Mouse (Mus musculus) MEL (cell line): ENCODE results near the gene Lonp2. TPM values are rescaled to one million over a fixed set of nuclear protein-coding genes. Genes with fewer than 3 reads are reported as not detected.

Source experiments
- DNase-seq: peaks from one replicate; pipeline ENCODE4 v3.0.0; 2011; ENCODE audit warnings: low read depth, low spot score
- H3K27ac ChIP-seq: 2 replicates; pipeline ENCODE4 v1.5.1; 2012; ENCODE audit warnings: low read depth, mild to moderate bottlenecking, control low read depth, low read length, moderate library complexity; ENCODE audit not compliant: control insufficient read depth
- H3K27me3 ChIP-seq, 2 experiments: fragments of 150-350 bp in 1 of 2; sonication (generic) in 1 of 2; 2 replicates each; pipeline ENCODE4 v1.6.1; 2012; ENCODE audit warnings: low read length in 2 of 2, mild to moderate bottlenecking in 2 of 2, improper control_type of control experiment in 1 of 2, moderate library complexity in 1 of 2; ENCODE audit not compliant: insufficient read depth in 2 of 2, control insufficient read depth in 1 of 2
- H3K36me3 ChIP-seq, 2 experiments: 2 replicates each; pipeline ENCODE4 v1.6.1; 2012 to 2014; ENCODE audit warnings: low read length in 2 of 2, improper control_type of control experiment in 1 of 2, inconsistent platforms in 1 of 2, mild to moderate bottlenecking in 1 of 2; ENCODE audit not compliant: insufficient read depth in 2 of 2, control insufficient read depth in 1 of 2
- H3K4me1 ChIP-seq, 2 experiments: fragments of 150-350 bp in 1 of 2; sonication (generic) in 1 of 2; 2 replicates each; pipeline ENCODE4 v1.6.1; 2012; ENCODE audit warnings: low read length in 2 of 2, improper control_type of control experiment in 1 of 2, mild to moderate bottlenecking in 1 of 2; ENCODE audit not compliant: insufficient read depth in 2 of 2, control insufficient read depth in 1 of 2
- H3K4me3 ChIP-seq, 2 experiments: fragments of 150-350 bp in 1 of 2; sonication (generic) in 1 of 2; 2 replicates each; pipeline ENCODE4 v1.5.1; 2012; ENCODE audit warnings: low read depth in 2 of 2, low read length in 2 of 2, mild to moderate bottlenecking in 2 of 2, moderate library complexity in 2 of 2, control low read depth in 1 of 2, improper control_type of control experiment in 1 of 2; ENCODE audit not compliant: control insufficient read depth in 1 of 2, insufficient read depth in 1 of 2
- H3K79me2 ChIP-seq: 2 replicates; pipeline ENCODE4 v1.6.1; 2012; ENCODE audit warnings: mild to moderate bottlenecking, low read length, moderate library complexity; ENCODE audit not compliant: control insufficient read depth, poor library complexity, insufficient read depth
- H3K9ac ChIP-seq: 2 replicates; pipeline ENCODE4 v1.6.1; 2012; ENCODE audit warnings: low read depth, mild to moderate bottlenecking, control low read depth, low read length, moderate library complexity; ENCODE audit not compliant: control insufficient read depth, poor library complexity, severe bottlenecking
- H3K9me3 ChIP-seq: fragments of 150-350 bp; sonication (generic); replicated peaks from 2 replicates; pipeline ENCODE4 v1.6.1; 2012; ENCODE audit warnings: mild to moderate bottlenecking, low read length, improper control_type of control experiment, moderate library complexity; ENCODE audit not compliant: insufficient read depth
- BHLHE40 ChIP-seq: IDR thresholded peaks from 2 replicates; pipeline ENCODE4 v1.6.1; 2012; ENCODE audit warnings: low read depth, mild to moderate bottlenecking, inconsistent platforms, low read length, improper control_type of control experiment, borderline replicate concordance
- CHD1 ChIP-seq: IDR thresholded peaks from 2 replicates; pipeline ENCODE4 v1.6.1; 2012; ENCODE audit warnings: low read depth, mild to moderate bottlenecking, inconsistent platforms, low read length, improper control_type of control experiment
- CHD2 ChIP-seq: IDR thresholded peaks from 2 replicates; pipeline ENCODE4 v1.6.1; 2011; ENCODE audit warnings: low read length, improper control_type of control experiment
- CTCF ChIP-seq, 3 experiments: IDR thresholded peaks in 2 of 3; conservative IDR thresholded peaks in 1 of 3; 2 replicates each; pipeline ENCODE4 v1.5.1; 2011 to 2012; ENCODE audit warnings: low read length in 3 of 3, low read depth in 2 of 3, mild to moderate bottlenecking in 2 of 3, improper control_type of control experiment in 1 of 3, inconsistent platforms in 1 of 3, mixed read lengths in 1 of 3, moderate library complexity in 1 of 3; ENCODE audit not compliant: control insufficient read depth in 1 of 3, insufficient read depth in 1 of 3, poor library complexity in 1 of 3, severe bottlenecking in 1 of 3
- E2F4 ChIP-seq: IDR thresholded peaks from 2 replicates; pipeline ENCODE4 v1.6.1; 2011; ENCODE audit warnings: low read depth, low read length, improper control_type of control experiment, borderline replicate concordance
- ELF1 ChIP-seq: IDR thresholded peaks from 2 replicates; pipeline ENCODE4 v1.6.1; 2014; ENCODE audit warnings: low read depth, mild to moderate bottlenecking, inconsistent platforms, low read length, improper control_type of control experiment, moderate library complexity
- ETS1 ChIP-seq: IDR thresholded peaks from 2 replicates; pipeline ENCODE4 v1.6.1; 2012; ENCODE audit warnings: low read depth, mild to moderate bottlenecking, inconsistent platforms, low read length, improper control_type of control experiment, moderate library complexity
- GABPA ChIP-seq: IDR thresholded peaks from 2 replicates; pipeline ENCODE4 v1.6.1; 2012; ENCODE audit warnings: low read depth, mild to moderate bottlenecking, inconsistent platforms, low read length, improper control_type of control experiment, moderate library complexity
- HCFC1 ChIP-seq: IDR thresholded peaks from 2 replicates; pipeline ENCODE4 v1.6.1; 2012; ENCODE audit warnings: low read depth, mild to moderate bottlenecking, inconsistent platforms, low read length, improper control_type of control experiment, moderate library complexity
- JUND ChIP-seq: IDR thresholded peaks from 2 replicates; pipeline ENCODE4 v1.6.1; 2011; ENCODE audit warnings: low read depth, mild to moderate bottlenecking, improper control_type of control experiment, low read length
- KAT2A ChIP-seq: conservative IDR thresholded peaks from 2 replicates; pipeline ENCODE4 v1.6.1; 2012; ENCODE audit warnings: low read depth, low read length, improper control_type of control experiment, inconsistent platforms
- MAFK ChIP-seq: IDR thresholded peaks from 2 replicates; pipeline ENCODE4 v1.6.1; 2011; ENCODE audit warnings: low read depth, mild to moderate bottlenecking, low read length, improper control_type of control experiment, borderline replicate concordance
- MAX ChIP-seq: IDR thresholded peaks from 2 replicates; pipeline ENCODE4 v1.6.1; 2011; ENCODE audit warnings: low read length, improper control_type of control experiment
- MAZ ChIP-seq: IDR thresholded peaks from 2 replicates; pipeline ENCODE4 v1.6.1; 2012; ENCODE audit warnings: low read depth, mild to moderate bottlenecking, inconsistent platforms, low read length, improper control_type of control experiment
- MEF2A ChIP-seq: IDR thresholded peaks from 2 replicates; pipeline ENCODE4 v1.6.1; 2014; ENCODE audit warnings: low read depth, mild to moderate bottlenecking, inconsistent platforms, low read length, improper control_type of control experiment; ENCODE audit not compliant: poor library complexity, insufficient replicate concordance, severe bottlenecking; ENCODE audit errors: extremely low read depth
- MXI1 ChIP-seq: IDR thresholded peaks from 2 replicates; pipeline ENCODE4 v1.6.1; 2011; ENCODE audit warnings: mild to moderate bottlenecking, low read depth, low read length, improper control_type of control experiment
- MYC ChIP-seq: IDR thresholded peaks from 2 replicates; pipeline ENCODE4 v1.6.1; 2011; ENCODE audit warnings: low read depth, mild to moderate bottlenecking, low read length, improper control_type of control experiment, moderate library complexity
- NELFE ChIP-seq: IDR thresholded peaks from 2 replicates; pipeline ENCODE4 v1.6.1; 2011; ENCODE audit warnings: low read depth, low read length, improper control_type of control experiment
- NRF1 ChIP-seq: IDR thresholded peaks from 2 replicates; pipeline ENCODE4 v1.6.1; 2014; ENCODE audit warnings: low read depth, mild to moderate bottlenecking, inconsistent platforms, low read length, improper control_type of control experiment, moderate library complexity; ENCODE audit not compliant: poor library complexity, insufficient read depth, severe bottlenecking
- POLR2A ChIP-seq, 2 experiments: IDR thresholded peaks; 2 replicates each; pipeline ENCODE4 v1.6.1; 2011 to 2012; ENCODE audit warnings: low read length in 2 of 2, mild to moderate bottlenecking in 2 of 2, control low read depth in 1 of 2, improper control_type of control experiment in 1 of 2, low read depth in 1 of 2, moderate library complexity in 1 of 2; ENCODE audit not compliant: control insufficient read depth in 1 of 2, insufficient read depth in 1 of 2, poor library complexity in 1 of 2
- POLR2AphosphoS2 ChIP-seq: IDR thresholded peaks from 2 replicates; pipeline ENCODE4 v1.6.1; 2011; ENCODE audit warnings: low read length, improper control_type of control experiment
- POLR2AphosphoS5 ChIP-seq: IDR thresholded peaks from 2 replicates; pipeline ENCODE4 v1.6.1; 2012; ENCODE audit warnings: low read depth, borderline replicate concordance, mild to moderate bottlenecking, inconsistent platforms, low read length, moderate library complexity, mixed read lengths
- RAD21 ChIP-seq: IDR thresholded peaks from 2 replicates; pipeline ENCODE4 v1.6.1; 2011; ENCODE audit warnings: mild to moderate bottlenecking, low read depth, low read length, improper control_type of control experiment
- RCOR1 ChIP-seq: IDR thresholded peaks from 2 replicates; pipeline ENCODE4 v1.6.1; 2012; ENCODE audit warnings: low read depth, mild to moderate bottlenecking, inconsistent platforms, low read length, improper control_type of control experiment
- SIN3A ChIP-seq: IDR thresholded peaks from 2 replicates; pipeline ENCODE4 v1.6.1; 2012; ENCODE audit warnings: low read length, improper control_type of control experiment, inconsistent platforms
- SMC3 ChIP-seq: IDR thresholded peaks from 2 replicates; pipeline ENCODE4 v1.6.1; 2011; ENCODE audit warnings: low read depth, low read length, improper control_type of control experiment
- TAL1 ChIP-seq: IDR thresholded peaks from 2 replicates; pipeline ENCODE4 v1.6.1; 2012; ENCODE audit warnings: mild to moderate bottlenecking, inconsistent platforms, low read length, moderate library complexity, mixed read lengths
- TBP ChIP-seq: IDR thresholded peaks from 2 replicates; pipeline ENCODE4 v1.8.0; 2011; ENCODE audit warnings: low read depth, low read length, improper control_type of control experiment
- TCF12 ChIP-seq: IDR thresholded peaks from 2 replicates; pipeline ENCODE4 v1.6.1; 2014; ENCODE audit warnings: low read depth, mild to moderate bottlenecking, inconsistent platforms, low read length, improper control_type of control experiment, moderate library complexity
- UBTF ChIP-seq: IDR thresholded peaks from 2 replicates; pipeline ENCODE4 v1.6.1; 2012; ENCODE audit warnings: low read depth, mild to moderate bottlenecking, inconsistent platforms, low read length, improper control_type of control experiment, moderate library complexity, borderline replicate concordance; ENCODE audit not compliant: insufficient read depth
- USF1 ChIP-seq: IDR thresholded peaks from 2 replicates; pipeline ENCODE4 v1.6.1; 2014; ENCODE audit warnings: low read depth, mild to moderate bottlenecking, inconsistent platforms, low read length, improper control_type of control experiment, moderate library complexity
- USF2 ChIP-seq, 2 experiments: IDR thresholded peaks; 2 replicates each; pipeline ENCODE4 v1.6.1; 2011 to 2012; ENCODE audit warnings: improper control_type of control experiment in 2 of 2, low read length in 2 of 2, borderline replicate concordance in 1 of 2, inconsistent platforms in 1 of 2, low read depth in 1 of 2, mild to moderate bottlenecking in 1 of 2; ENCODE audit not compliant: insufficient read depth in 1 of 2
- ZC3H11A ChIP-seq: IDR thresholded peaks from 2 replicates; pipeline ENCODE4 v1.6.1; 2012; ENCODE audit warnings: low read depth, mild to moderate bottlenecking, inconsistent platforms, low read length, improper control_type of control experiment
- ZKSCAN1 ChIP-seq: IDR thresholded peaks from 2 replicates; pipeline ENCODE4 v1.6.1; 2012; ENCODE audit warnings: low read depth, mild to moderate bottlenecking, inconsistent platforms, low read length, improper control_type of control experiment, moderate library complexity
- ZNF384 ChIP-seq: IDR thresholded peaks from 2 replicates; pipeline ENCODE4 v1.6.1; 2012; ENCODE audit warnings: low read depth, mild to moderate bottlenecking, inconsistent platforms, low read length, improper control_type of control experiment
- polyA plus RNA-seq, 2 experiments: library from polyadenylated mRNA; stranded (reverse) in 1 of 2; unstranded in 1 of 2; fragments of >175 nt in 1 of 2; fragments of >200 nt in 1 of 2; gene quantifications; 2 replicates each; pipeline versions ENCODE4 v1.2.1 to v1.2.4; 2012; ENCODE audit warnings: low replicate concordance in 2 of 2, low read depth in 1 of 2; ENCODE audit not compliant: insufficient read length in 2 of 2, insufficient read depth in 1 of 2, missing spikeins in 1 of 2
- total RNA-seq: library from RNA; depleted of rRNA; stranded (reverse); fragments of 300-350 nt; gene quantifications from 2 replicates; pipeline ENCODE4 v1.2.3, GENCODE M21; 2012; rRNA removed

The Lonp2 gene
- total RNA-seq (26.6 and 27.2 TPM in 2 replicates), polyA plus RNA-seq (10 to 100 TPM in 1 of 2 experiments, not detected in 1; 31.2 TPM)

- DNase-seq, result peak; percentile 98
- Histone ChIP-seq H3K4me1 (peaks cover 3 to 7% of the 10 kb centered on the region in 2 experiments), H3K27ac (peak within 1 kb of the TSS; percentile 88), H3K27me3 (no peaks in the 10 kb centered on the region), H3K9ac (peak within 1 kb of the TSS; percentile 84), H3K9me3 (no peaks in the 10 kb centered on the region), H3K4me3 (peak within 1 kb of the TSS; percentile 89 to 98), H3K79me2 (peaks cover 20% of the 10 kb centered on the region), H3K36me3 (peaks cover 0 to 16% of the 10 kb centered on the region in 2 experiments; a peak in 2 of 4 replicates)
- no peak for TF ChIP-seq CHD2
- TF ChIP-seq POLR2AphosphoS2, result peak; percentile 54; the same call in 1 of the 2 replicates
- peak; percentile 75 for TF ChIP-seq MAX
- TF ChIP-seq KAT2A, result no peak; the same call in 1 of the 2 replicates
- TF ChIP-seq TBP, result no peak; the same call in 1 of the 2 replicates
- no peak for TF ChIP-seq E2F4
- TF ChIP-seq NELFE, result peak; percentile 77
- peak; percentile 85; the same call in 1 of the 2 replicates for TF ChIP-seq MAZ
- no peak for TF ChIP-seq RCOR1
- TF ChIP-seq CTCF (IDR thresholded peaks at IDR 0.05 in 2 of 3, conservative IDR thresholded peaks at IDR 0.05 in 1 of 3; ENCODE audit: control insufficient read depth in 1 of 3, insufficient read depth in 1 of 3, low read depth in 2 of 3, low read length in 3 of 3, poor library complexity in 1 of 3, severe bottlenecking in 1 of 3), result no peak
- no peak for TF ChIP-seq JUND
- no peak for TF ChIP-seq NRF1
- no peak for TF ChIP-seq RAD21
- no peak for TF ChIP-seq ZKSCAN1
- no peak for TF ChIP-seq ZNF384
- TF ChIP-seq GABPA, result no peak
- peak; percentile 67; the same call in 1 of the 2 replicates for TF ChIP-seq MXI1
- no peak for TF ChIP-seq CHD1
- TF ChIP-seq POLR2AphosphoS5, result no peak
- TF ChIP-seq ZC3H11A, result no peak
- TF ChIP-seq MAFK, result no peak
- peak; percentile 72 for TF ChIP-seq ETS1
- TF ChIP-seq USF1, result peak; percentile 66
- TF ChIP-seq MYC, result 0 out of 2 replicates have a peak, but pooled peaks have one; percentile 28
- no peak for TF ChIP-seq MEF2A
- TF ChIP-seq HCFC1, result peak; percentile 81
- peak; percentile 71 to 79 for TF ChIP-seq POLR2A (IDR thresholded peaks at IDR 0.05; ENCODE audit: control insufficient read depth in 1 of 2, insufficient read depth in 1 of 2, low read depth in 1 of 2, low read length in 2 of 2, poor library complexity in 1 of 2)
- TF ChIP-seq SIN3A, result peak; percentile 62
- no peak for TF ChIP-seq SMC3
- no peak for TF ChIP-seq BHLHE40
- TF ChIP-seq TAL1, result no peak
- TF ChIP-seq ELF1, result peak; percentile 96
- TF ChIP-seq USF2 (IDR thresholded peaks at IDR 0.05; ENCODE audit: borderline replicate concordance in 1 of 2, insufficient read depth in 1 of 2, low read depth in 1 of 2, low read length in 2 of 2), result no peak
- peak; percentile 5; the same call in 1 of the 2 replicates for TF ChIP-seq TCF12
- TF ChIP-seq UBTF, result no peak
These were observed at the start of gene Lonp2 for GRCm38 (mm10) chr8:86623911-86624731. TSS of gene Lonp2 (plus strand) at chr8:86624043.
